Mouse (Mus musculus): ENCODE measurements around the gene Tekt3. TPM values are rescaled to one million over a fixed set of nuclear protein-coding genes. Genes with fewer than 3 reads are reported as not detected.

Gene Tekt3
- total and polyA plus RNA-seq, 3 experiments = not detected

DNA sequence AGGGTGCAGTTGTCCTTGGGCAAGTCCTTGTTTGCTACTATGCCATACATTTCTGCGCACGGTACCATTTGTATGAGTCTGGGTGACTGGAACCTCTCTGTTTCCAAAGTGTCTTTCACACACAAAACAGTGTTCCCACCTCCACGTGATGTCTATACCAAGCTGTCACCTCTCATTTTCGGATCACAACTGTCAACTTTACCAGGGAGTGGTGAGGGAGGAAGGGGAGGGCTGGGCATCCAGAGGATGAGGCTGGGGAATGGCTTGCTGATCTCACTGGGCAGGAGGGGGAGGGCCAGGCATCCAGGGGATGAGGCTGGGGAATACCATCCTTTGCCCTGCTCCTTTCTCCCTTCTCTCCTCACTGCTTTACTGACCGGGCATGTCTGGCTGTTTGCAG, 72.6 kb downstream of the Tekt3 start:
- no peaks in the 10 kb centered on the region for H3K79me2 ChIP-seq (ENCODE audit: control insufficient read depth, insufficient read depth, low read length, poor library complexity)
- no peak overlapping the region for H3K9ac ChIP-seq (ENCODE audit: control insufficient read depth, low read depth, low read length, poor library complexity, severe bottlenecking)
- H3K27ac ChIP-seq (ENCODE audit: control insufficient read depth, low read depth, low read length) = no peak overlapping the region
- no peak overlapping the region for H3K4me3 ChIP-seq (ENCODE audit: control insufficient read depth in 1 of 2, insufficient read depth in 1 of 2, low read depth in 2 of 2, low read length in 2 of 2)
- H3K4me1 ChIP-seq (ENCODE audit: control insufficient read depth in 1 of 2, insufficient read depth in 2 of 2, low read length in 2 of 2) = no peaks in the 10 kb centered on the region
- H3K36me3 ChIP-seq (ENCODE audit: control insufficient read depth in 1 of 2, insufficient read depth in 2 of 2, low read length in 2 of 2) = no peaks in the 10 kb centered on the region
- TF ChIP-seq ZMIZ1 (IDR thresholded peaks at IDR 0.05; ENCODE audit: low read depth, low read length) (no peak), RAD21 (IDR thresholded peaks at IDR 0.05; ENCODE audit: low read depth, low read length) (no peak), ZKSCAN1 (IDR thresholded peaks at IDR 0.05; ENCODE audit: low read depth, low read length) (no peak), USF1 (IDR thresholded peaks at IDR 0.05; ENCODE audit: low read depth, low read length) (no peak), NELFE (IDR thresholded peaks at IDR 0.05; ENCODE audit: low read depth, low read length) (no peak), NRF1 (IDR thresholded peaks at IDR 0.05; ENCODE audit: insufficient read depth, low read depth, low read length, poor library complexity, severe bottlenecking) (no peak)
- no peaks in the 10 kb centered on the region for H3K27me3 ChIP-seq (ENCODE audit: control insufficient read depth in 1 of 2, insufficient read depth in 2 of 2, low read length in 2 of 2)
- no peak for DNase-seq (ENCODE audit: low read depth, low spot score)
- no peaks in the 10 kb centered on the region for H3K9me3 ChIP-seq (replicated peaks; ENCODE audit: insufficient read depth, low read length)

DNA sequence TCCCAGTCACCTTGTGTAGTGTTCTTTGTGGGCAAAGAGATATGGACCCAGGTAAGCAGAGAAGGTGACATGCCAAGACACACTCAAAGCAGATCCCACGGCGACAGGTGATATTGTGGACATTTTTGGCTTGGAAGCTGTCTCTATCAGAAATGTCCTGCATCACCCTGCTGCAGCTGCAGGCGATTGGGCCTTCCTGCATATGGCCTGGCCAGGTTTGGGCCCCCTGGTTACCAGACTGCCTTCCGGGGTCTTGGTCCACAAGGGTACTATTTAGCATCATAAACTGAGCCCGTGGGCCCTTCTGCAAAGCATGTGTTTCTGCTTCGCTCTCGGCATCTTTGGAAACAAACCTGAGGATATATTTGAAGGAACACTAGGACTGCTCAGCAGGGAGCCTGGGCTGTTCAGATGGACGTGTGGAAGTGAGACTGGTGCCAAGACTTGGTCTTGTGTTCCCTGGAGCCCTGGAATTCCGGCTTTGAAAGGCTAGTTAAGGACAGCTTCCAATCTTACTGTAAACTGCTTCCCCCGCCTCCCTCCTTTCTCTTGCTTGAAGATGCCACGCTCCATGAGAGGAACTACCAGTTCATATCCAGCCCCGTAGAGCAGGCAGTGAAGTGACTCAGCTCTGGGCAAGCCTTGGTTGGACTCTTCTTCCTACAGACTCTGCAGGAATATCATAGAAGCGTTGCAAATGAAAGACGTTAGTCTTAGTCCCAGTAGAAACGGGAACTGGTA, 73.5 kb downstream of the Tekt3 start:
- H3K9ac ChIP-seq (ENCODE audit: control insufficient read depth, low read depth, low read length, poor library complexity, severe bottlenecking) = no peak overlapping the region
- no peak for DNase-seq (ENCODE audit: low read depth, low spot score)
- no peaks in the 10 kb centered on the region for H3K4me1 ChIP-seq (ENCODE audit: control insufficient read depth in 1 of 2, insufficient read depth in 2 of 2, low read length in 2 of 2)
- no peaks in the 10 kb centered on the region for H3K36me3 ChIP-seq (ENCODE audit: control insufficient read depth in 1 of 2, insufficient read depth in 2 of 2, low read length in 2 of 2)
- TF ChIP-seq E2F4 (IDR thresholded peaks at IDR 0.05; ENCODE audit: borderline replicate concordance, low read depth, low read length) (no peak), POLR2AphosphoS5 (IDR thresholded peaks at IDR 0.05; ENCODE audit: borderline replicate concordance, low read depth, low read length) (no peak), KAT2A (conservative IDR thresholded peaks at IDR 0.05; ENCODE audit: low read depth, low read length) (no peak), MEF2A (IDR thresholded peaks at IDR 0.05; ENCODE audit: extremely low read depth, insufficient replicate concordance, low read depth, low read length, poor library complexity, severe bottlenecking) (no peak), CTCF (IDR thresholded peaks at IDR 0.05 in 2 of 3, conservative IDR thresholded peaks at IDR 0.05 in 1 of 3; ENCODE audit: control insufficient read depth in 1 of 3, insufficient read depth in 1 of 3, low read depth in 2 of 3, low read length in 3 of 3, poor library complexity in 1 of 3, severe bottlenecking in 1 of 3) (no peak), RCOR1 (IDR thresholded peaks at IDR 0.05; ENCODE audit: low read depth, low read length) (no peak), SIN3A (IDR thresholded peaks at IDR 0.05; ENCODE audit: low read length) (no peak), MAZ (IDR thresholded peaks at IDR 0.05; ENCODE audit: low read depth, low read length) (no peak), NELFE (IDR thresholded peaks at IDR 0.05; ENCODE audit: low read depth, low read length) (no peak), EP300 (IDR thresholded peaks at IDR 0.05; ENCODE audit: low read depth in 1 of 2, low read length in 2 of 2) (no peak), TBP (IDR thresholded peaks at IDR 0.05; ENCODE audit: low read depth, low read length) (no peak), ETS1 (IDR thresholded peaks at IDR 0.05; ENCODE audit: low read depth, low read length) (no peak)
- H3K27ac ChIP-seq (ENCODE audit: control insufficient read depth, low read depth, low read length) = no peak overlapping the region
- no peak overlapping the region for H3K4me3 ChIP-seq (ENCODE audit: control insufficient read depth in 1 of 2, insufficient read depth in 1 of 2, low read depth in 2 of 2, low read length in 2 of 2)
- H3K27me3 ChIP-seq (ENCODE audit: control insufficient read depth in 1 of 2, insufficient read depth in 2 of 2, low read length in 2 of 2) = no peaks in the 10 kb centered on the region
- no peaks in the 10 kb centered on the region for H3K9me3 ChIP-seq (replicated peaks; ENCODE audit: insufficient read depth, low read length)
- no peaks in the 10 kb centered on the region for H3K79me2 ChIP-seq (ENCODE audit: control insufficient read depth, insufficient read depth, low read length, poor library complexity)

Data from MEL (cell line).